Mouse (Mus musculus): Measurements from ENCODE around the gene Vps51.
A peak's percentile ranks its signal among the peaks of the same experiment; 100 is the strongest.

Gene Vps51

GRCm38 (mm10) chr19:6079983-6080480 is 3.0 kb upstream of the Vps51 start, which contains the start of gene Tmem262:
Gene Tmem262, plus strand, starts transcription at chr19:6080033.
- no peak for DNase-seq (ENCODE audit: low spot score in 2 of 2)

DNA sequence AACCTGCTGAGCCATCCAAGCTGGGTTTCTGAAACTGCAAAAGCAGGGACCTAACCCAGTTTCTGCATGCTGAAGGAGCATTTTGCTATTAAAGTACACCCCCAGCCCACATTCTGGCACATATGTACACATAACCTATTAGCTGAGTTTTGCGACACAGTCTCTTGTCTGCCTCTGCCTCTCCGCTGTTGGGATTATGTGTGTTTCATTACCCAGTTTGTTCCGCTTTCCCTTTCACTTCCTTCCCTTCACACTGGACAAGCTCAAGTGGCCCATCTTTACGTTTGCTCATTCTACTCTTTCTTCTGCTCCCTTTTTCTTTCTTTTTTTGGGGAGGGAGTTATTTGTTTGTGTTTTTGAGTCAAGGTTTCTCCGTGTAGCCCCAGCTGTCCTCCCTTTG is 3.1 kb downstream of the Vps51 start:
- DNase-seq (ENCODE audit: low spot score in 2 of 2) = no peak

DNA sequence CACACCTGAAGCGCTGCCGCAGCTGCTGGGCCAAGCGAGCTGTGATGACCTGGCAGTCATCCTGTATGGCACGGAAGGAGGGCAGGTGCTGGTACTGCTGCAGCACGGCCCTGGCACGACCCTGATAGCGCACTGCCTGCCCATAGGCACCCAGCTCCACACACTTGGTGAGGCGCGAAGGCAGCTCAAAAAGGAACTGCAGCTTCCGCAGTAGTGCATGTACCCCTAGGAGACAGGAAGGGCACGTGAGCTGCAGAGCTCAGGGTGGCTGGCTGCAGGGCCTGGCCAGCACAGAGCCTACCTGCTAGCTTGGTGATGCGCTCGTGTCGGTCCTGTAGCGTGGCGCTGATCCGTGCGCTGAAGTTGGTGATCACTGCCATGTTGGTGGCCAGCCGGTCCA is 5.8 kb downstream of the Vps51 start:
- DNase-seq (ENCODE audit: low spot score in 2 of 2) = no peak

GRCm38 (mm10) chr19:6070571-6071250 is 6.3 kb downstream of the Vps51 start:
- DNase-seq (ENCODE audit: low spot score in 2 of 2) = no peak

- DNase-seq (ENCODE audit: low spot score in 2 of 2) = no peak
Observed at GRCm38 (mm10) chr19:6069851-6070250, 7.2 kb downstream of the Vps51 start.

DNA sequence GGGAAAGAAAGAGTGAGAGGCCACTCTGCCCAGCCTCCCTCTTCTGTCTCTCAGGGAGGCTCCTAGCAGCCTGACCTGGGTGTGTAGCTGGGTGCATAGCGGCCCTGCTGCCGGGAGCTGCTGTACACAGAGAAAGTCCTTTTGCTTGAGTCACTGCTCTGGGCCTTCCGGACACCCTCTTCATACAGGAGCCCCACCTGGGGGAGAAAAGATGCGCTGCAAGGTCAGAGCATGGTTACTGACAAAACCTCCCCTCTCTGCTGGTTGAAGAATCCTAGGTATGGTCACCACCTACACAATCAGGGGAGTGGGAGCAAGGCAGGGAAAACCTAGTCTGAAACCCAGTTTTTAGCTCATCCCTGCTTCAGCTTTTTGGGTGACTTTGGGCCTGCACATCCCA is 8.1 kb downstream of the Vps51 start:
- DNase-seq (ENCODE audit: low spot score in 2 of 2) = no peak

DNA sequence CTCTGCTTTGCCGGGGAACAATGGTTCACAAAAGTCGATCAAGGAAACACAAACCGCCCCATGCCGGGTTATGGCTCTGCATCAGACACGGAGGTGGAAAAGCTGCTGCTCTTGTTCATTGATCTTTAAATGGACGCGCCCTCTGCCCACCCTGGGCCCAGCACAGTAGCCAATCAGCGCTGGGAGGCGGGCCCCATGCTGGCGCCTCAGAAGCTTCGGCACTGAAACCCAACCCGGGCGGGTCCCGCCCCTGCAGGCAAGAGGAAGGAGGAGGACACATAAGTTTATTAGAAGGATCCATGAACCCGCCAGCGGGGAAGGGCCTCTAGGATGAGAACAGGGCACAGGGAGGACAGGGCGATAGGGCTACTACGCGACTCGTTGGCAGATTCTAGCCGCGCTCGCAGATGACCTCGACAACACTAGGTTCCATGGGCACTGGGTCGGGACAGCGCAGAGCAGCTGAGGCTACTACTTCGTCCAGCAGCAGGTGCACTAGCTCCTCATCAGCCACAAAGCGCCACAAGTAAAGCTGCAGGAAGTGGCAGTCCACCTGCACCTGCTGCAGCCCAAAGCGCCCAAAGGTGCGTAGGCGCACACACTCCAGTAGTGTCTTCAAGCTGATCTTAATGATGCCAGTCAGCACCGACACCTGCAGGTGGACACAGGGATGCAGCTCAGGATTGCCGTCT is 9.2 kb downstream of the Vps51 start, which contains the start of gene Tm7sf2:
TSS of gene Tm7sf2 (minus strand) at position 650 of the 692 bp plus-strand sequence.
- peak; percentile 73 to 82 for DNase-seq (ENCODE audit: low spot score in 2 of 2)

- DNase-seq (ENCODE audit: low spot score in 2 of 2) = peak; percentile 80 to 87
Observed at GRCm38 (mm10) chr19:6067011-6067723, 9.9 kb downstream of the Vps51 start.

GRCm38 (mm10) chr19:6066571-6066970 is 10.5 kb downstream of the Vps51 start:
- DNase-seq (ENCODE audit: low spot score in 2 of 2) = no peak

- DNase-seq (ENCODE audit: low spot score in 2 of 2) = no peak
Observed at GRCm38 (mm10) chr19:6063081-6063480, 13.9 kb downstream of the Vps51 start.

DNA sequence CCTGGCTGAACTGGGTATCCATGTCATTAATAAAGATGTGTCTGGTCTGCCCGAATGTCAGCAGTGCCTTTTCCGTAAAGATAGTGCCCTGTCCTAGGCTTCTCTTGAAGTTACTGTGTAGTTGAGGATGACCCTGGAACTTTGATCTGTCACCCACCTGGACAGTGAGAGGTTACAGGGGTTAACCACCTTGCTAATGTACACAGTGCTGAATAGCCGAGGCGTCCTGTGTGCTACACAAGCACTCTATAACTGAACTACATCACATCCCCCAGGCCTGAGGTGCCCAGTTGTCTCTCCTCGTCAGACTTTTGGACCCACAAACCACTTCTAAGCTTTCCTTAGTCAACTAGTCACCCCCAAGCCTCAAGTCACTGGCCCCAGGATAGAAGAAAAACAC is 14.6 kb downstream of the Vps51 start:
- DNase-seq (ENCODE audit: low spot score in 2 of 2) = no peak

GRCm38 (mm10) chr19:6061641-6062302 is 15.3 kb downstream of the Vps51 start:
- peak; percentile 49 to 56 for DNase-seq (ENCODE audit: low spot score in 2 of 2)

DNA sequence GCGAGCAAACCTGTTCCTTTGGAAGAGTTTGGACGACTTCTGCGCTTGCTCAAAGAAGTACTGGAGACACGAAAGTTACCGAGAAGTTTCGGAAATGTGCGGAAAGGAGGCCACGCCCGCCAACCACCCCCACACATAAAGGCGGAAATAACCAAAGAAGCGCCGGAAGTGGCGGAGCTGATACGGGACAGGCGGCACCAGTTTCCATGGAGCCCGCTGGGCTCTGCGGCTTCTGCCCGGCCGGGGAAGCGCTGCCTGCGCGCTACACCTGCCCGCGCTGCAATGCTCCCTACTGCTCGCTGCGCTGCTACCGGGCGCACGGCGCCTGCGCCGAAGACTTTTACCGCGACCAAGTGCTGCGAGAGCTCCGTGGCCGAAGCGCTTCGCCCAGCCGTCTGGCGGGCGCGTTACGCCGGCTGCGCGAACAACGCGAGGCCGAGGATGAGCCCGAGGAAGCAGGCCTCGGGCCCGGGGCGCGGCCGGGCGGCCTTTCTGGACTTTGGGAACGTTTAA is 16.0 kb downstream of the Vps51 start, which contains the start of gene Znhit2:
TSS of gene Znhit2 (plus strand) at position 172 of the 513 bp plus-strand sequence.
- peak; percentile 92 to 93 for DNase-seq (ENCODE audit: low spot score in 2 of 2)

GRCm38 (mm10) chr19:6058966-6059365 is 18.1 kb downstream of the Vps51 start:
- no peak for DNase-seq (ENCODE audit: low spot score in 2 of 2)

DNA sequence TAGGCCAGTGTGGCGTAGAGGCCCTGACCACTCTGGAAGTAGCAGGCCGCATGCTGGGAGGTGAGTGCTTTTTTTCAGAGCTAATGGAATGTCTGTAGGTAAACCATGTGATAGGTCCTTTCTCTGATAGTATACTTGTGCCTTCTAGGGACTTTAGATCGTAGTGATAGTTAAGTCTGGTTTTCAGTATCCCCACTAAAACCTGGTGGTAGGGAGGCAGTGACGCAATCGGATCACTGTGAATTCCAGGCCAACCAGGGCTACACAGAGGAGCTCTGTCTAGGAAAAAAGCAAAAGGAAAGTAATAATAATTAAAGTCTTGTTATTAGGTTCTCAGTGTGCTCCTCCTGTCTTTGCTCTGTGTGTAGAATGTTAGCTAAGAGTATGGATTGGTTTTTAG is 18.5 kb downstream of the Vps51 start:
- no peak for DNase-seq (ENCODE audit: low spot score in 2 of 2)

DNA sequence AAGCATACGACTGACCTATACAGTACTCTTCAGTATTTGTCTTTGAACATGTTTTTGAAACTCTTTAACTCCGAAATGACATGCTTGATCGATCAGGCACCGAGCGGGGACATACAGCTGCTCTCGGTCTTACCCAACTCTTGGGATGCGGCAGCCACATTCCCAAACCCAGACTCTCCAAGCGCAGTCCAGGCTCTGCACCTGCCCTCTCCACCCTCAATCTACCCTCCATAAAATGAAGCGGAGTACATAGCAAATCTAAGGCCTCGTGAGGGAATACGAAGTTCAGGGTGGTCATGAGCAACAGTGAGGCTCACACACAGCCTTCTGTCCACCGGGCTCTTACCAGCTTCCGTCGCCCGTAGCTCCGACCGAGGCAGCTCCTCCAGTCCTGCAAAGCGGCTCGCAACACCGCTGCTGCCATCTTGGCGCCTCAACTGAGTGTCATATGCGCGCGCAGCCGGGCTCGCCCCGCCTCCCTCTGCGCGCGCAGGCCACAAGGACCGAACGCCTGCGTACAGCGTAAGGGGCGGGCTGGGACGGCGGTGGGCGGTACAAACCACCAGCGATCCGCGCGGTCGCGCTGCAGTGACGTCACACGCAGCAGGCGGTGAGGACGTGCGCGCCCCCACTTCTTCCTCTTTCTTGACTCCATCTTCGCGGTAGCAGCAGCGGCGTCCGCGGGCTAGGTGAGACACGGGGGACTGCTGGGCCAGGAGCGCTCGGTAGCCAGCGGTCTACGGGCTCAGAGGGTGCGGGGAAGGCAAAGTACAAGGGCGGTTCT is 19.5 kb downstream of the Vps51 start, which contains the start of the genes Mrpl49 and Fau:
TSS of gene Mrpl49 (minus strand) at position 473 of the 784 bp plus-strand sequence.
TSS of gene Fau (plus strand) at position 532 of the 784 bp plus-strand sequence.
- peak; percentile 98 to 99 for DNase-seq (ENCODE audit: low spot score in 2 of 2)

- no peak for DNase-seq (ENCODE audit: low spot score in 2 of 2)
Observed at GRCm38 (mm10) chr19:6056696-6057095, 20.3 kb downstream of the Vps51 start.

DNA sequence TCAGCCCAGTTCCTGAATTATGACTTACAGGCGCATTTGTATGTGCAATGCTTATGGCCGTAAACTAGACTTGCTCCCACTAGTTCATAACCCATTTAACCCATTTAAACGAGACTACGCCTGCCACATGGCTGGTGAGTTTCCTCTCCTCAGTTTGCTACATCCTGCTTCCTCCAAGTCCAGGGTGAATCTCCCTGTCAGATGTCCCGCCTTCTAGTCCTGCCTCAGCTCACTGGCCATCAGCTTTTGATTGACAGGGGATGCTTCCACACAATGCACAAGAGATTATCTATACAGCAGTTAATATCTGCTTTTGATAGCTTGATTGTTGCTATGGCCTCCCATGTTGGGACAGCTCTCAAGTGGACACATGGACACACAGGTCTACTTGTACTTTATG is 22.7 kb downstream of the Vps51 start:
- DNase-seq (ENCODE audit: low spot score in 2 of 2) = no peak

DNA sequence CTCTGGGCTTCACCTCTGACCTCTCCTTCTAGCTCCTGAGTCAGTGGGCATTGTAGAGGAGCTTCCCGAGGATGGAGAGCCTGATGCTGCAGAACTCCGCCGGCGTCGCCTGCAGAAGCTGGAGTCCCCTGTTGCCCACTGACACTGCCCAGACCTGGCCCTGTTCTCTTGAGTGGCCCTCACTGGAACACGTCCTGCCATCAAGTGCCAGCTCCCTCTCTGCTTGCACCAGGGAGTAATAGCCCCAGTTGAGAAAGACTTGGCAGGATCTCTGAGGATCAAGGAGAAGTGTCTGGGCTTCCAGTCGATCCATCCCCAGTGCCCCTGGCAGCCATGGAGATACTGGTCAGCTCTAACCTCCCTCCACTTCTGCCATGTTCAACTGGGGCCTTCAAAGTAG is 24.5 kb downstream of the Vps51 start:
- no peak for DNase-seq (ENCODE audit: low spot score in 2 of 2)

GRCm38 (mm10) chr19:6048681-6049410 is 28.2 kb downstream of the Vps51 start:
- DNase-seq (ENCODE audit: low spot score in 2 of 2) = peak in 1 of 2 experiments; percentile 52

Measured in natural killer cell, adult 2 months (primary cell).